Mouse (Mus musculus): Measurements from ENCODE around the gene Armh2. TPM values are rescaled to one million over a fixed set of nuclear protein-coding genes. Genes with fewer than 3 reads are reported as not detected.

The Armh2 gene
- polyA plus RNA-seq, 1 experiment from 2014 or later = not detected

DNA sequence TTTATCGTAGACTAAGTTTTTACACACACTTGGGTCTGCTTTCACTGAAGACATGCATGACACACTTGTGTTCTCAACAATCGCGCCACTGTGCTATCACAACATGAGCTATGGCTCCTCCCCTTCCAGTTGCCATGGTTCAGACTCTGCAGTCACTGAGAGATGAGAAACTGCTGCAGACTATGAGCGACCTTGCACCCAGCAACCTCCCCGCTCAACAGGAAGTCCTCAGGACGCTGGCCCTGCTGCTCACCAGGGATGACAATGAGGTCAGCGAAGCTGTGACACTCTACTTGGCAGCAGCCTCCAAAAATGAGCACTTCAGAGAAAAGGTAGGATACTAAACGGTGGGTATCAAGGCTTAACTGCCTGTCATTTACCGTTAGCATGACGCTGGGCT is 19.5 kb upstream of the Armh2 start:
- DNase-seq (ENCODE audit: low spot score) = no peak
- Histone ChIP-seq H3K36me3 (peaks cover 9% of the 10 kb centered on the region; the same call in 1 of the 2 replicates), H3K4me1 (replicated peaks) (peaks cover 19% of the 10 kb centered on the region), H3K27me3 (ENCODE audit: insufficient read depth, poor library complexity, severe bottlenecking) (no peaks in the 10 kb centered on the region), H3K27ac (no peak overlapping the region), H3K4me3 (no peak overlapping the region), H3K9me3 (peaks cover 2% of the 10 kb centered on the region; the same call in 1 of the 2 replicates)
- 84% methylated on average over 10 of the region's 10 CpGs for WGBS

DNA sequence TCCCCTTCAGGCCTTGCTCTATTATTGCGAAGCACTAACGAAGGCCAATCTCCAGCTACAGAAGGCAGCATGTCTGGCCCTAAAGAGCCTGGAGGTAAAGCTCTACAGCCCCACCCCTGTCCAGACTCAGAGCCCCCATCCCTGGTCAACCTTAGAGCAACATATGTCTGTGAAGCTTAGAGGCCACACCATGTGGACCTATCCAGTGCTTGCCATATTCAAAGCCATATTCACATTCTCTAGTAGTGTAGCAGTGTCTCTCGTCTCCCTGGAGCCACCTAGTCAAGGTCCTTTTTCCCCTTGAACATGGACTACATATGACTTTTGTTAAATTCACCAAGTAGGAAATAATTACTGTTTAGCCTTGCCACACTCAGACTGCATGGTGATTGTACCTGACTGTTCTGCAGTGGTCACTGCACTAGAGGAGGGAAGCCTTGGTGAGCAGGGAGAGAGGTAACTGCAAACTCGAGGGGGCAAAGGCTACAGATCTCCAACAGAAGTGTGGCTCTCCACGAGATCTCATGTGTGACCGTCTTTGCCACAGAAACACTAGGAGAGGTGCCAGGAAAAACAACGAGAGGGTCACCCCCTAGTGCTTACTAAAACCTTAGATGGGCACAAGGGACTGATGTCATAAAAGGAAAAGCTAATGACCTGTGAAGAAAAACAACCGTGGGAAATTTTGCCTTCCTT is 17.2 kb upstream of the Armh2 start:
- Histone ChIP-seq H3K36me3 (peaks cover 2% of the 10 kb centered on the region; the same call in 1 of the 2 replicates), H3K27me3 (ENCODE audit: insufficient read depth, poor library complexity, severe bottlenecking) (no peaks in the 10 kb centered on the region), H3K4me3 (no peak overlapping the region), H3K4me1 (replicated peaks) (peaks cover 19% of the 10 kb centered on the region), H3K27ac (no peak overlapping the region), H3K9me3 (peaks cover 2% of the 10 kb centered on the region; the same call in 1 of the 2 replicates)
- 53% methylated on average over 8 of the region's 8 CpGs for WGBS
- DNase-seq (ENCODE audit: low spot score) = no peak

DNA sequence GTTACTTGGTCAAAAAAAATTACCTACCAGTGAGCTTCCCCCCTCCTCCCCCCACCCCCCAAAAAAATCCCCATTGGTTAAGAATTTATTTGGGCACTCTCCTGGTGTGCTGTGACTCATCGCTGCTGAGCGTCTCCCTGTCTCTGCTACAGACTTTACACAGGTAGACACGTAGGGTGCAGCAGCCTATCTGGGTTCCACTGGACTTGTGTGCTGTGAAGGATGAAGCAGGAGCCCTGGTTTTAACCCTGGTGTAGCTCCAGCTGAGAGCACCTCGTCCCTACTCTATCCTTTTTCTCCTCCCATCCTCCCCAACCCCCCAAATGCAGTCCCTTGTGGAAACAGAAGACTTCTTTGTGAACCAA is 16.7 kb upstream of the Armh2 start:
- H3K4me3 ChIP-seq = no peak overlapping the region
- H3K9me3 ChIP-seq = peaks cover 2% of the 10 kb centered on the region; the same call in 1 of the 2 replicates
- no peaks in the 10 kb centered on the region for H3K27me3 ChIP-seq (ENCODE audit: insufficient read depth, poor library complexity, severe bottlenecking)
- peaks cover 19% of the 10 kb centered on the region for H3K4me1 ChIP-seq (replicated peaks)
- H3K36me3 ChIP-seq = no peaks in the 10 kb centered on the region
- peak overlapping the region; percentile 50 for H3K27ac ChIP-seq
- 54% methylated on average over 4 of the region's 4 CpGs for WGBS
- no peak for DNase-seq (ENCODE audit: low spot score)

DNA sequence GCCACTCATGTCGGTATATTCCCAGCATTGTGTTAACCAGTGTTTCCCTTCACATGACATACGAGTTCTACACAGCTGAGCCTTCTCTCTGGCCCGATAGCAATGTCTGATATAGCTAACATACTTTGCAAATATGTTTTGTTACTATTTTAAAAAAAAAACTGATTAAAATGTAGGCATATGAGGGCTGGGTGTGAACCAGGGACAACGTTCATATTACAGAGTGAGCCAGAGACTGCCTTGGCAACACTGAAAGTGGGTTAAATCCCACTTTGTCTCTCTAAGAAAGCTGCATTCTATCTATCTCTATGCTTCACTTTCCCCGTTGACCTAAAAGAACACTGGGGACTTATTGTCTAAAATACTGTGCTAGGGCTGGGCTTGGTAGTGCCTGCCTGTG is 11.9 kb upstream of the Armh2 start:
- Histone ChIP-seq H3K4me3 (no peak overlapping the region), H3K4me1 (replicated peaks) (peaks cover 13% of the 10 kb centered on the region), H3K27ac (no peak overlapping the region), H3K9me3 (peaks cover 2% of the 10 kb centered on the region; the same call in 1 of the 2 replicates), H3K36me3 (no peaks in the 10 kb centered on the region), H3K27me3 (ENCODE audit: insufficient read depth, poor library complexity, severe bottlenecking) (no peaks in the 10 kb centered on the region)
- no peak for DNase-seq (ENCODE audit: low spot score)
- 91% methylated on average over 5 of the region's 5 CpGs for WGBS

DNA sequence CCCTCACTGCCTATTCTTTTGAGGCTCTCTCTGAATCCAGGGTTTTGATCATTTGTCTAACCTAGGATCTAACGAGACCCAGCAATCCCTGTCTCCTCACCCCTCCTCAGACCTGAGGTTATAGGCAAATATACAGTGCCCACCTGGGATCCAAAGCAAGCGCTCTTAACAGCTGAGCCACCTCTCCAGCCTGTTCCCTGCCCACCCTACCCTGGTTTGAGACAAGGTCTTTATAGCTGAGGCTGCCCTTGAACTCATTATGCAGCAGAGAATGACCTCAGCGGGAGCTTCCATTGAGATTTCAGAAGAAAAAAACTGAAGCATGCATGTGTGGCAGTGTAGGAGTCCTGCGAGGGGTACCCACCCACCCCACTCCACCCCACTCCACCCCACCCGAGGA is 6.5 kb upstream of the Armh2 start:
- WGBS = 88% methylated on average over 5 of the region's 5 CpGs
- Histone ChIP-seq H3K27me3 (ENCODE audit: insufficient read depth, poor library complexity, severe bottlenecking) (no peaks in the 10 kb centered on the region), H3K36me3 (no peaks in the 10 kb centered on the region), H3K4me1 (replicated peaks) (no peaks in the 10 kb centered on the region), H3K4me3 (no peak overlapping the region), H3K27ac (no peak overlapping the region), H3K9me3 (no peaks in the 10 kb centered on the region)
- no peak for DNase-seq (ENCODE audit: low spot score)

DNA sequence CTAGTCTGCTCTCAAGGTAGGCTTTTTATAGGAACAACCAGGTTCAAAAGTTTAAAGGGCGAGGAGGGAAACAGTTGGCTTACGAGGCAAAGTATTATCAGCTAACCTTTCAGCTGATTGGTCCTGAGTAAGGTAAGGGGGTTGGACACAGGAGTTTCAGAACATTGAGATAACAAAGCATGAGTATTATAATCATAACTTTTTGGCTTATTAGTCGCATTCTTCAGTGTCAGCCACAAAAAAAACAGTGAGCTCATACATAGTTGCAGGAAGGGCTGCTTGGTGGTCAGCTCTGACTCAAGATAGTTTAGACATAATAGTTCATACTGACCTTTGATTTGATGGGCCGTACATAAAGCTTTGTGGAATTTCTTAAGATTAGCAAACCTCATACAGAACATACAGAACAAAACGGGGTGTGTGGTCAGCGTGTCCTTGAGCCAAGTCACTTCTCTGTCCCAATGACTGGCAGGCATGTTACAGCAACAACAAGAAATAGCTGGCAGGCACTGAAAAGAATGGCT is 5.4 kb upstream of the Armh2 start:
- DNase-seq (ENCODE audit: low spot score) = no peak

DNA sequence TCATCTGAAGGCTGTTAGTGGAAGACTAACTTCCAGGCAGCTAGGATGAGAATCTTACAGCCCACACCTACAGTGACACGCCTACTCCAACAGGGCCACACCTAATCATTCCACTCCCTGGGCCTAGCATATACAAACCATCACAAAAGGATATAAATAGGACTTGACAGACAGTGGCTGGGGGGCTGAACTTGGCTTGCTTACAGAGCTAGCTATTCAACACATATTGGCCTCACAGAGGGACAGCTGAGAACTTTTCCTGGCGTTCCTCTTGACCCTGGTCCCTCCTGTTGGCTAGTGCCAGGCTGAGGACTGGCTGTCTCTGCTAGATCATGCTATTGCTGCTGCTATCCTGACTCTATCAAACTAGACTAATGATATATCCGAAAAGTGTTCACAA is 6.8 kb downstream of the Armh2 start:
- Histone ChIP-seq H3K36me3 (peaks cover 46% of the 10 kb centered on the region), H3K4me3 (no peak overlapping the region), H3K9me3 (no peaks in the 10 kb centered on the region), H3K27ac (no peak overlapping the region), H3K4me1 (replicated peaks) (no peaks in the 10 kb centered on the region), H3K27me3 (ENCODE audit: insufficient read depth, poor library complexity, severe bottlenecking) (no peaks in the 10 kb centered on the region)
- DNase-seq (ENCODE audit: low spot score) = no peak
- WGBS = 85% methylated on average over 3 of the region's 3 CpGs

More for the DNA sequence above, 5.4 kb upstream of the Armh2 start:
- Histone ChIP-seq H3K36me3 (peaks cover 3% of the 10 kb centered on the region; the same call in 1 of the 2 replicates), H3K27me3 (ENCODE audit: insufficient read depth, poor library complexity, severe bottlenecking) (no peaks in the 10 kb centered on the region), H3K27ac (no peak overlapping the region), H3K9me3 (no peaks in the 10 kb centered on the region), H3K4me3 (no peak overlapping the region), H3K4me1 (replicated peaks) (no peaks in the 10 kb centered on the region)
- WGBS = 90% methylated on average over 6 of the region's 6 CpGs

DNA sequence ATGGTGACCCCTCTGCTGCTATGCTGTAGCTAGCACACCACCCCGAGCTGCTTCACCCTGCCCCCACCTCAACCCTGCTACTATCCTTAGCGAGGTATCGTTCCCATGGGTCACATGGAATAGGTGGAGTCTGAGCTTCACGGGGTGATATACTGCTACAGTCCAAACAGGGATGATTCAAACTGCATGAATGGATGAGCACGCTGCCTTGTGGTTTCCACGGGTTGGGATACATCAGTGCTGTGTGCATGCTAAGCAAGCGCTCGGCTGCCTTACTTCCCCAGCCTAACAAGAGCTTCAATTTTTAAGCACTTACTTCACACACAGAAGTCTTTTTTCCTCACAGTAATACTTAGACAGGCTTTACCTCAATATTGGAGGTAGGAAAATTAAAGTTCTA is 9.8 kb downstream of the Armh2 start:
- no peaks in the 10 kb centered on the region for H3K4me1 ChIP-seq (replicated peaks)
- WGBS = 95% methylated on average over 8 of the region's 8 CpGs

DNA sequence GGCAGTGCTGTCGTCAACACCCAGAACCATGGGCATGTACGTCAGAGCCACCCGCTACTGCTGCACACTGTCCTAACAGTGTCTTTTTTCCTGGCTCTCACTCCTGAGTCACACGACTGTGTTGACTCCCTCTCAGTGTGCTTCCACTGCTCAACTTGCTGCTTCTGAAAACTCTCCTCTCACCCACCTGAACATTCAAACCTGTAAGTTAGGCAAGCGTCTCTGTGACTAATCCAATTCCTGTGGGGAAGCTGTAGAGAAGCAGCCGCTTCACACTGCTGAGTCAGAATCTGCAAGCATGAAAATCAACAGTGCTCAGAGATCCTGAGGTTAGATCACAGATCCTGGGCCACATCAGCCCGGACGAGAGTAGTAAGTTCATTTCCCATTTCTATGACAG is 10.4 kb downstream of the Armh2 start:
- 95% methylated on average over 8 of the region's 8 CpGs for WGBS

More for the DNA sequence above, 9.8 kb downstream of the Armh2 start:
- Histone ChIP-seq H3K27ac (no peak overlapping the region), H3K27me3 (ENCODE audit: insufficient read depth, poor library complexity, severe bottlenecking) (no peaks in the 10 kb centered on the region), H3K4me3 (no peak overlapping the region), H3K9me3 (no peaks in the 10 kb centered on the region), H3K36me3 (peaks cover 69% of the 10 kb centered on the region)
- DNase-seq (ENCODE audit: low spot score) = no peak

DNA sequence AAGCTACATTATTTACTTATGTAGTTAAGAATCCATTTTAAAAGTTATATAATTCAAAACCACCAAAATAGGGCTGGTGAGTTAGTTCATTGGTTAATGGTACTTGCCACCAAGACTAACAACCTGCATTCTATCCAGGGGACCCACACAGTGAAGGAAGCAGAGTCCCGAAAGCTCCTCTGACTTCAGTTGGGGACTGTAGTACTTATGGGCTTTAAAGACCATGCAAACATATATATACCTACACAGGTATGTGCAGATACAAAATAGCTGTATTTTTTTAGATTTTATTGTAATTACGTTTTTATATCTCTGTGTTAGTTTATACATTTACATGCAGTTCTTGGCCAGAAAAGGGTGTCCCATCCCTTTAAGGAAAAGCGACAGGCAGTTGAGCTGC is 15.7 kb downstream of the Armh2 start:
- Histone ChIP-seq H3K27ac (no peak overlapping the region), H3K9me3 (no peaks in the 10 kb centered on the region), H3K4me1 (replicated peaks) (peaks cover 12% of the 10 kb centered on the region), H3K27me3 (ENCODE audit: insufficient read depth, poor library complexity, severe bottlenecking) (no peaks in the 10 kb centered on the region), H3K36me3 (peaks cover 81% of the 10 kb centered on the region), H3K4me3 (no peak overlapping the region)
- WGBS = 94% methylated on average over 3 of the region's 3 CpGs
- no peak for DNase-seq (ENCODE audit: low spot score)

More for the DNA sequence above, 10.4 kb downstream of the Armh2 start:
- no peak overlapping the region for H3K4me3 ChIP-seq
- no peak overlapping the region for H3K27ac ChIP-seq
- H3K9me3 ChIP-seq = no peaks in the 10 kb centered on the region
- peaks cover 74% of the 10 kb centered on the region for H3K36me3 ChIP-seq
- no peak for DNase-seq (ENCODE audit: low spot score)
- H3K27me3 ChIP-seq (ENCODE audit: insufficient read depth, poor library complexity, severe bottlenecking) = no peaks in the 10 kb centered on the region
- no peaks in the 10 kb centered on the region for H3K4me1 ChIP-seq (replicated peaks)

DNA sequence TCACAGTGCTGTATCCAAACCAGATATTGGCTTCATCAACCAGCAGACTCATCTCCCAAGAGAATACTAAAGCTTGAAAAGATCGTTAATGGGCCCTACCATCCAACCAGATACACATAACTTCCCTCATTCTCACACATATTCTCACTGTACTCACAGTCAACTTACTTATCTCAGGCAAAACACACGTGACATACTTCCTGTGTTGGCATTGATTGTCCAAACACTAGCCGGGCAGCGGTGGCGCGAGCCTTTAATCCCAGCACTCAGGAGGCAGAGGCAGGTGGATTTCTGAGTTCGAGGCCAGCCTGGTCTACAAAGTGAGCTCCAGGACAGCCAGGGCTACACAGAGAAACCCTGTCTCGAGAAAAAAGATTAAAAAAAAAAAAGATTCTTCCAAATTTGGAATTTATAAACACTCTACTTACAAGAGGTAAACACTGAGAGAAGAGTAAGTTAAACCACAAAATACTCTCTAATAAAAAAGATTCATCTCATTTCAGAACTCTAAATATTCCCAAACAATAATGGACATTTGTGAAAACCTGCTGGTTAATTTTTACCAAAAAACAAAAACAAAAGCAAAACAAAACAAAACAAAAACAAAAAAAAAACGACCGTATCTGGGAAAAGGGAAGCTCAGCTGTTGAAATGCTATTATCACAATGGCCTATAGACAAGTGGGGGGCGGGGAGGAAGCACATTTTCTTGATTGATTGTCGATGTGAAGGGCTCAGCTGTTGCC is 17.0 kb downstream of the Armh2 start:
- H3K4me1 ChIP-seq (replicated peaks) = peaks cover 20% of the 10 kb centered on the region
- H3K36me3 ChIP-seq = peaks cover 69% of the 10 kb centered on the region
- H3K27ac ChIP-seq = no peak overlapping the region
- no peak overlapping the region for H3K4me3 ChIP-seq
- DNase-seq (ENCODE audit: low spot score) = no peak
- no peaks in the 10 kb centered on the region for H3K27me3 ChIP-seq (ENCODE audit: insufficient read depth, poor library complexity, severe bottlenecking)
- WGBS = 89% methylated on average over 12 of the region's 12 CpGs
- no peaks in the 10 kb centered on the region for H3K9me3 ChIP-seq

DNA sequence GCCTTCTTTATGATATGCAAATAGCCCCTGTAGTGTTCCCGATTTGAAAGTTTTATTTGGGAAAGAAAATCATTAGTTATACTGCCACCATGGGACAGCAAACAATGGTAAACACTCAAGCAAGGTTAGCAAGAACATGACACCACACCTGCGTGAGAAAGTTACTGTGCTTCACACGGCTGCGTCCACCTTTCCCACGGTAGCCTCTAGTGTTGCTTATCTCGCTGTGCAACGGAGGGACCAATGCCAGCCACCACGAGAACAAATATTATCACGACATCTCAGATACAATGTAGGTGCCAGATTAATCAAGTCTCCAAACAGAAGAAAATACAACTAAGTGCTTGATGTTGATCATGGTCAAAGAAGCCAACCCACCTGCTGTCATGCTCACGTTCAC is 18.4 kb downstream of the Armh2 start:
- no peak for DNase-seq (ENCODE audit: low spot score)
- no peaks in the 10 kb centered on the region for H3K27me3 ChIP-seq (ENCODE audit: insufficient read depth, poor library complexity, severe bottlenecking)
- H3K36me3 ChIP-seq = peaks cover 55% of the 10 kb centered on the region
- H3K4me3 ChIP-seq = no peak overlapping the region
- H3K27ac ChIP-seq = no peak overlapping the region
- WGBS = 93% methylated on average over 10 of the region's 10 CpGs
- H3K4me1 ChIP-seq (replicated peaks) = peaks cover 20% of the 10 kb centered on the region
- no peaks in the 10 kb centered on the region for H3K9me3 ChIP-seq

DNA sequence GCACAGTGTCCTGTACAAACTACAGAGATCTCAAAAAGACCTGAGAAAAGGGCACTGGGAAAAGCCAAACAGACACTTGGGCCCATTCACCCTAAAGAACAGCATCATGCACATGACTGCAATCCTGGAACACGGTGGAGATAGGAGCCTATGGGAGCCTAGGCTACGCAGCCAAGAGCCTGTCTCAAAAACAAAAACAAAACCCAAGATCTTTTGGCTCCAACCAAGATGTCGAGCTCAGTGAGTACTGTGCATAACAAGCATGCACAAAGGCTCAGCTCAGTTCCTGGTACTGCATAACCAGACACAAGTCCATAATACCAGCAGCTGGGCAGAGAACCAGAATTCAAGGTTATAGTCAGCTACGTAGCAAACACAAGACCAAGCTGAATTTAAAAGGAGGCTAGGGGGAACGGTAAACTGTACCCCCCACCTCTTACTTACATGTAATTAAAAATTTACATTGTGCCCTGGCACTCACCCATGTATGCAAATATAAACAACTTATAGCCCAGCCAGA is 19.4 kb downstream of the Armh2 start:
- DNase-seq (ENCODE audit: low spot score) = no peak
- WGBS = 82% methylated on average over 5 of the region's 5 CpGs
- peak overlapping the region; percentile 98 for H3K27ac ChIP-seq
- H3K27me3 ChIP-seq (ENCODE audit: insufficient read depth, poor library complexity, severe bottlenecking) = no peaks in the 10 kb centered on the region
- peaks cover 20% of the 10 kb centered on the region for H3K4me1 ChIP-seq (replicated peaks)
- no peaks in the 10 kb centered on the region for H3K9me3 ChIP-seq
- peaks cover 46% of the 10 kb centered on the region for H3K36me3 ChIP-seq
- peak overlapping the region; percentile 84 for H3K4me3 ChIP-seq
